Mouse (Mus musculus) CD4-positive, CD25-positive, alpha-beta regulatory T cell, adult 9 weeks (primary cell): ENCODE data around the gene Irgq. TPM values are rescaled to one million over a fixed set of nuclear protein-coding genes. Genes with fewer than 3 reads are reported as not detected.

ENCODE experiments used
- polyA plus RNA-seq: library from polyadenylated mRNA; unstranded; fragments of 100-300 nt; shearing (Covaris generic); gene quantifications from one replicate; pipeline ENCODE4 v1.2.1, GENCODE M21; 2017

The Irgq gene
- polyA plus RNA-seq, result 0.67 TPM

GRCm38 (mm10) chr7:24530062-24530931 lies at the start of gene Irgq:
Gene Irgq, plus strand, starts transcription at chr7:24530689.

GRCm38 (mm10) chr7:24481474-24482207 lies 48.8 kb upstream of the Irgq start, which contains the start of gene Cadm4:
Gene Cadm4, plus strand, starts transcription at chr7:24482023.

GRCm38 (mm10) chr7:24506838-24507725 lies 23.4 kb upstream of the Irgq start, which contains the start of gene Zfp428:
Gene Zfp428, plus strand, starts transcription at chr7:24507006.

GRCm38 (mm10) chr7:24512355-24512754 lies 18.1 kb upstream of the Irgq start, which contains the start of gene AC161166.1:
Gene AC161166.1, minus strand, starts transcription at chr7:24512455.

GRCm38 (mm10) chr7:24546068-24546614 lies 15.7 kb downstream of the Irgq start, which contains the start of the genes Pinlyp and Xrcc1:
Gene Pinlyp, minus strand, starts transcription at chr7:24546118.
Gene Xrcc1, plus strand, starts transcription at chr7:24546289.

GRCm38 (mm10) chr7:24587330-24588105 lies 57.0 kb downstream of the Irgq start, which contains the start of the genes Ethe1 and Zfp575:
Gene Ethe1, plus strand, starts transcription at chr7:24587543.
Gene Zfp575, minus strand, starts transcription at chr7:24587641.

Other genes starting within 250 kb of the Irgq start
- 30.7 TPM for gene Zfp61, start 229.5 kb upstream of the Irgq start, polyA plus RNA-seq
- 14.1 TPM for gene Zfp94, start 214.0 kb upstream of the Irgq start, polyA plus RNA-seq
- gene Tescl, start 196.8 kb upstream of the Irgq start, polyA plus RNA-seq, result not detected
- gene Lypd5, start 181.5 kb upstream of the Irgq start, polyA plus RNA-seq, result not detected
- gene Kcnn4, start 160.4 kb upstream of the Irgq start, polyA plus RNA-seq, result 107 TPM
- gene Smg9, start 131.1 kb upstream of the Irgq start, polyA plus RNA-seq, result 74.8 TPM
- gene Irgc1, start 78.4 kb upstream of the Irgq start, polyA plus RNA-seq, result 0.55 TPM
- 1.9 TPM for gene Plaur, start 68.2 kb upstream of the Irgq start, polyA plus RNA-seq
- gene Cadm4, start 48.7 kb upstream of the Irgq start, polyA plus RNA-seq, result not detected
- 0.63 TPM for gene Zfp428, start 23.7 kb upstream of the Irgq start, polyA plus RNA-seq
- gene AC161166.1, start 18.2 kb upstream of the Irgq start, polyA plus RNA-seq, result not detected
- not detected for gene Pinlyp, start 15.4 kb downstream of the Irgq start, polyA plus RNA-seq
- gene Xrcc1, start 15.6 kb downstream of the Irgq start, polyA plus RNA-seq, result 71.9 TPM
- 13.7 TPM for gene Ethe1, start 56.9 kb downstream of the Irgq start, polyA plus RNA-seq
- not detected for gene Zfp575, start 57.0 kb downstream of the Irgq start, polyA plus RNA-seq
- 1.1 TPM for gene Phldb3, start 80.1 kb downstream of the Irgq start, polyA plus RNA-seq
- not detected for gene Lypd3, start 105.9 kb downstream of the Irgq start, polyA plus RNA-seq
- gene Tex101, start 146.0 kb downstream of the Irgq start, polyA plus RNA-seq, result not detected
- gene BC049730, start 178.6 kb downstream of the Irgq start, polyA plus RNA-seq, result not detected
- gene Gm4763, start 196.2 kb downstream of the Irgq start, polyA plus RNA-seq, result not detected
- gene Cd177, start 229.6 kb downstream of the Irgq start, polyA plus RNA-seq, result 0.62 TPM
- not detected for gene Ceacam10, start 246.5 kb downstream of the Irgq start, polyA plus RNA-seq